Mouse (Mus musculus) lung, postnatal 14 days (tissue): ENCODE data around the gene Klhl25.
"Not testable (repeated sequence)": the region's sequence is repeated elsewhere in the genome, so short reads cannot be mapped to it uniquely, and the experiment has no call there.

Experiments
- DNase-seq: peaks from one replicate; pipeline ENCODE4 v3.0.0; 2021

The Klhl25 gene

GRCm38 (mm10) chr7:75848115-75848775, at the start of gene Klhl25:
TSS of gene Klhl25 (plus strand) at chr7:75848310.
- peak; percentile 97 for DNase-seq

- no peak for DNase-seq
These were observed 47.6 kb upstream of the Klhl25 start for GRCm38 (mm10) chr7:75800530-75800929.

- DNase-seq: no peak
These were observed 47.1 kb upstream of the Klhl25 start for GRCm38 (mm10) chr7:75801022-75801421.

GRCm38 (mm10) chr7:75801621-75802358, 46.3 kb upstream of the Klhl25 start:
- DNase-seq: no peak

- DNase-seq: no peak
These were observed 45.2 kb upstream of the Klhl25 start for GRCm38 (mm10) chr7:75802887-75803286.

GRCm38 (mm10) chr7:75806161-75806560, 41.9 kb upstream of the Klhl25 start:
- DNase-seq: no peak

- peak; percentile 80 for DNase-seq
These were observed 41.4 kb upstream of the Klhl25 start for GRCm38 (mm10) chr7:75806711-75807110.

- peak; percentile 65 for DNase-seq
These were observed 40.4 kb upstream of the Klhl25 start for GRCm38 (mm10) chr7:75807460-75808304.

- DNase-seq: no peak
These were observed 27.4 kb upstream of the Klhl25 start for GRCm38 (mm10) chr7:75820687-75821086.

GRCm38 (mm10) chr7:75822087-75822668, 25.9 kb upstream of the Klhl25 start:
- DNase-seq: no peak

GRCm38 (mm10) chr7:75823071-75823470, 25.0 kb upstream of the Klhl25 start:
- DNase-seq: no peak

GRCm38 (mm10) chr7:75826360-75827103, 21.6 kb upstream of the Klhl25 start:
- DNase-seq: no peak

GRCm38 (mm10) chr7:75827357-75827756, 20.8 kb upstream of the Klhl25 start:
- no peak for DNase-seq

GRCm38 (mm10) chr7:75827850-75828249, 20.3 kb upstream of the Klhl25 start:
- peak; percentile 76 for DNase-seq

- DNase-seq: no peak
These were observed 19.6 kb upstream of the Klhl25 start for GRCm38 (mm10) chr7:75828536-75828935.

GRCm38 (mm10) chr7:75830251-75831060, 17.7 kb upstream of the Klhl25 start:
- DNase-seq: no peak

- not testable (repeated sequence) for DNase-seq
These were observed 14.2 kb upstream of the Klhl25 start for GRCm38 (mm10) chr7:75833960-75834359.

GRCm38 (mm10) chr7:75834932-75835631, 13.0 kb upstream of the Klhl25 start:
- not testable (repeated sequence) for DNase-seq

GRCm38 (mm10) chr7:75840071-75840470, 8.0 kb upstream of the Klhl25 start:
- no peak for DNase-seq

- no peak for DNase-seq
These were observed 5.8 kb upstream of the Klhl25 start for GRCm38 (mm10) chr7:75842306-75842705.

- no peak for DNase-seq
These were observed 2.2 kb upstream of the Klhl25 start for GRCm38 (mm10) chr7:75845936-75846335.
